Mouse (Mus musculus) kidney, embryonic 16.5 days (tissue): ENCODE results near the gene Rps6kb1. TPM values are rescaled to one million over a fixed set of nuclear protein-coding genes. Genes with fewer than 3 reads are reported as not detected.

ENCODE experiments used
- ATAC-seq: fragments of 200-750 bp; cut with Nextera tagmentation; 2 replicates; pipeline ENCODE4 v1.8.0; 2017; ENCODE audit warnings: moderate TSS enrichment; ENCODE audit not compliant: low FRiP score, low TSS enrichment
- H3K27ac ChIP-seq: fragments of 300-500 bp; sonication (generic); 2 replicates; pipeline ENCODE4 v1.5.1; 2014; ENCODE audit warnings: low read length
- H3K27me3 ChIP-seq: fragments of 300-500 bp; sonication (generic); 2 replicates; pipeline ENCODE4 v1.6.1; 2014; ENCODE audit warnings: low read length, control low read depth, mixed read lengths; ENCODE audit not compliant: insufficient read depth
- H3K36me3 ChIP-seq: fragments of 300-500 bp; sonication (generic); 2 replicates; pipeline ENCODE4 v1.6.1; 2014; ENCODE audit warnings: low read length, control low read depth, mixed read lengths; ENCODE audit not compliant: insufficient read depth
- H3K4me1 ChIP-seq: fragments of 300-500 bp; sonication (generic); 2 replicates; pipeline ENCODE4 v1.6.1; 2014; ENCODE audit warnings: low read length, control low read depth, mixed read lengths; ENCODE audit not compliant: insufficient read depth
- H3K4me2 ChIP-seq: fragments of 300-500 bp; sonication (generic); replicated peaks from 2 replicates; pipeline ENCODE4 v1.6.1; 2014; ENCODE audit warnings: low read depth, low read length
- H3K4me3 ChIP-seq: fragments of 300-500 bp; sonication (generic); 2 replicates; pipeline ENCODE4 v1.5.1; 2014; ENCODE audit warnings: mild to moderate bottlenecking, low read length
- H3K9ac ChIP-seq: fragments of 300-500 bp; sonication (generic); replicated peaks from 2 replicates; pipeline ENCODE4 v1.6.1; 2014; ENCODE audit warnings: low read length
- H3K9me3 ChIP-seq: fragments of 300-500 bp; sonication (generic); 2 replicates; pipeline ENCODE4 v1.6.1; 2016; ENCODE audit warnings: low read length, control low read depth
- WGBS: fragments of 180-500 bp; shearing (Covaris S2); extraction: QIAGEN DNeasy Blood & Tissue Kit; methylation state at CpG from one replicate; pipeline ENCODE4 v1.1.7; 2014; 5-methylcytosine and 5-hydroxymethylcytosine counted together
- polyA plus RNA-seq: library from polyadenylated mRNA; unstranded; fragments of >200 nt; fragmentation: Nextera tagmentation; extraction: Ambion mirVana; gene quantifications from 2 replicates; pipeline ENCODE4 v1.2.1, GENCODE M21; 2015

The Rps6kb1 gene
- polyA plus RNA-seq, 1 experiment from 2014 or later: 51.6 TPM

GRCm38 (mm10) chr11:86527528-86527927, 17.1 kb downstream of the Rps6kb1 start:
- Histone ChIP-seq H3K4me3 (no peak overlapping the region), H3K4me2 (no peak overlapping the region), H3K9me3 (no peaks in the 10 kb centered on the region), H3K36me3 (peaks cover 45% of the 10 kb centered on the region), H3K27ac (no peak overlapping the region), H3K4me1 (no peaks in the 10 kb centered on the region), H3K27me3 (no peaks in the 10 kb centered on the region), H3K9ac (no peak overlapping the region)
- WGBS: 87% methylated on average over 4 of the region's 4 CpGs
- ATAC-seq: no peak

GRCm38 (mm10) chr11:86519751-86520150, 24.9 kb downstream of the Rps6kb1 start:
- H3K9ac ChIP-seq: no peak overlapping the region
- H3K9me3 ChIP-seq: peaks cover 4% of the 10 kb centered on the region; the same call in 1 of the 2 replicates
- no peaks in the 10 kb centered on the region for H3K4me1 ChIP-seq
- ATAC-seq: no peak
- H3K4me2 ChIP-seq: no peak overlapping the region
- no peaks in the 10 kb centered on the region for H3K27me3 ChIP-seq
- no peak overlapping the region for H3K27ac ChIP-seq
- WGBS: 67% methylated on average over 7 of the region's 7 CpGs
- peaks cover 64% of the 10 kb centered on the region for H3K36me3 ChIP-seq
- no peak overlapping the region for H3K4me3 ChIP-seq

- 57% methylated on average over 3 of the region's 3 CpGs for WGBS
- H3K4me1 ChIP-seq: no peaks in the 10 kb centered on the region
- H3K27ac ChIP-seq: no peak overlapping the region
- H3K27me3 ChIP-seq: no peaks in the 10 kb centered on the region
- H3K4me3 ChIP-seq: no peak overlapping the region
- H3K9ac ChIP-seq: no peak overlapping the region
- ATAC-seq: no peak
- H3K9me3 ChIP-seq: peaks cover 4% of the 10 kb centered on the region; the same call in 1 of the 2 replicates
- H3K4me2 ChIP-seq: no peak overlapping the region
- H3K36me3 ChIP-seq: peaks cover 56% of the 10 kb centered on the region
Observed at GRCm38 (mm10) chr11:86517229-86517628, 27.4 kb downstream of the Rps6kb1 start.

- H3K27ac ChIP-seq: no peak overlapping the region
- no peaks in the 10 kb centered on the region for H3K27me3 ChIP-seq
- no peaks in the 10 kb centered on the region for H3K4me1 ChIP-seq
- H3K36me3 ChIP-seq: peaks cover 53% of the 10 kb centered on the region
- H3K4me2 ChIP-seq: no peak overlapping the region
- H3K9me3 ChIP-seq: peaks cover 4% of the 10 kb centered on the region; the same call in 1 of the 2 replicates
- no peak overlapping the region for H3K9ac ChIP-seq
- WGBS: 82% methylated on average over 3 of the region's 3 CpGs
- no peak for ATAC-seq
- H3K4me3 ChIP-seq: no peak overlapping the region
Observed at GRCm38 (mm10) chr11:86516620-86517019, 28.0 kb downstream of the Rps6kb1 start.

GRCm38 (mm10) chr11:86507991-86508390, 36.6 kb downstream of the Rps6kb1 start:
- WGBS: 76% methylated on average over 2 of the region's 2 CpGs
- no peak for ATAC-seq

GRCm38 (mm10) chr11:86507334-86507733, 37.3 kb downstream of the Rps6kb1 start:
- WGBS: 88% methylated on average over 2 of the region's 2 CpGs
- no peak for ATAC-seq
- Histone ChIP-seq H3K9me3 (no peaks in the 10 kb centered on the region), H3K4me2 (no peak overlapping the region), H3K4me1 (no peaks in the 10 kb centered on the region), H3K9ac (no peak overlapping the region), H3K27ac (no peak overlapping the region), H3K4me3 (no peak overlapping the region), H3K36me3 (peaks cover 44% of the 10 kb centered on the region), H3K27me3 (no peaks in the 10 kb centered on the region)

More at GRCm38 (mm10) chr11:86507991-86508390, 36.6 kb downstream of the Rps6kb1 start:
- Histone ChIP-seq H3K27ac (no peak overlapping the region), H3K9ac (no peak overlapping the region), H3K4me1 (no peaks in the 10 kb centered on the region), H3K9me3 (no peaks in the 10 kb centered on the region), H3K4me3 (no peak overlapping the region), H3K4me2 (no peak overlapping the region), H3K27me3 (no peaks in the 10 kb centered on the region), H3K36me3 (peaks cover 48% of the 10 kb centered on the region)

GRCm38 (mm10) chr11:86503121-86503520, 41.5 kb downstream of the Rps6kb1 start:
- H3K4me1 ChIP-seq: no peaks in the 10 kb centered on the region
- H3K4me3 ChIP-seq: no peak overlapping the region
- WGBS: 96% methylated on average over 2 of the region's 2 CpGs
- no peak for ATAC-seq
- no peak overlapping the region for H3K9ac ChIP-seq
- H3K4me2 ChIP-seq: no peak overlapping the region
- H3K27me3 ChIP-seq: no peaks in the 10 kb centered on the region
- no peaks in the 10 kb centered on the region for H3K9me3 ChIP-seq
- H3K36me3 ChIP-seq: peaks cover 25% of the 10 kb centered on the region
- no peak overlapping the region for H3K27ac ChIP-seq

GRCm38 (mm10) chr11:86500795-86501194, 43.8 kb downstream of the Rps6kb1 start:
- peaks cover 22% of the 10 kb centered on the region for H3K36me3 ChIP-seq
- ATAC-seq: no peak
- H3K27me3 ChIP-seq: no peaks in the 10 kb centered on the region
- H3K4me2 ChIP-seq: no peak overlapping the region
- H3K9ac ChIP-seq: no peak overlapping the region
- H3K27ac ChIP-seq: no peak overlapping the region
- H3K4me1 ChIP-seq: no peaks in the 10 kb centered on the region
- no peaks in the 10 kb centered on the region for H3K9me3 ChIP-seq
- no peak overlapping the region for H3K4me3 ChIP-seq
- WGBS: 91% methylated on average over 1 of the region's 1 CpGs

- Histone ChIP-seq H3K4me2 (no peak overlapping the region), H3K4me3 (no peak overlapping the region), H3K27me3 (no peaks in the 10 kb centered on the region), H3K9me3 (no peaks in the 10 kb centered on the region), H3K4me1 (no peaks in the 10 kb centered on the region), H3K9ac (no peak overlapping the region), H3K36me3 (peaks cover 16% of the 10 kb centered on the region), H3K27ac (no peak overlapping the region)
- WGBS: 81% methylated on average over 3 of the region's 3 CpGs
- no peak for ATAC-seq
Observed at GRCm38 (mm10) chr11:86497908-86498307, 46.7 kb downstream of the Rps6kb1 start.

GRCm38 (mm10) chr11:86497356-86497755, 47.2 kb downstream of the Rps6kb1 start:
- no peak overlapping the region for H3K4me2 ChIP-seq
- WGBS: 94% methylated on average over 1 of the region's 1 CpGs
- ATAC-seq: no peak
- no peak overlapping the region for H3K27ac ChIP-seq
- no peaks in the 10 kb centered on the region for H3K27me3 ChIP-seq
- no peaks in the 10 kb centered on the region for H3K9me3 ChIP-seq
- H3K36me3 ChIP-seq: peaks cover 16% of the 10 kb centered on the region
- no peaks in the 10 kb centered on the region for H3K4me1 ChIP-seq
- no peak overlapping the region for H3K9ac ChIP-seq
- no peak overlapping the region for H3K4me3 ChIP-seq
